Mouse (Mus musculus) CH12.LX (cell line): ENCODE measurements around the gene Rnf5.

Experiments
- CHD2 ChIP-seq: IDR thresholded peaks from 2 replicates; pipeline ENCODE4 v1.6.1; 2011; ENCODE audit warnings: low read length, improper control_type of control experiment
- CTCF ChIP-seq, 2 experiments: IDR thresholded peaks in 1 of 2; conservative IDR thresholded peaks in 1 of 2; 2 replicates each; pipeline ENCODE4 v1.5.1; 2011 to 2012; ENCODE audit warnings: low read depth in 2 of 2, low read length in 2 of 2, improper control_type of control experiment in 1 of 2, inconsistent platforms in 1 of 2, mild to moderate bottlenecking in 1 of 2, moderate library complexity in 1 of 2
- EP300 ChIP-seq: IDR thresholded peaks from 2 replicates; pipeline ENCODE4 v1.6.1; 2011; ENCODE audit warnings: low read length, improper control_type of control experiment
- JUND ChIP-seq: conservative IDR thresholded peaks from 2 replicates; pipeline ENCODE4 v1.6.1; 2011; ENCODE audit warnings: low read depth, low read length, improper control_type of control experiment
- MAFK ChIP-seq: IDR thresholded peaks from 2 replicates; pipeline ENCODE4 v1.6.1; 2011; ENCODE audit warnings: low read length, improper control_type of control experiment; ENCODE audit not compliant: insufficient replicate concordance
- MAX ChIP-seq: IDR thresholded peaks from 2 replicates; pipeline ENCODE4 v1.6.1; 2011; ENCODE audit warnings: low read length, improper control_type of control experiment
- POLR2A ChIP-seq: IDR thresholded peaks from 2 replicates; pipeline ENCODE4 v1.6.1; 2011; ENCODE audit warnings: low read depth, mild to moderate bottlenecking, improper control_type of control experiment, low read length
- POLR2AphosphoS2 ChIP-seq: IDR thresholded peaks from 2 replicates; pipeline ENCODE4 v1.6.1; 2011; ENCODE audit warnings: low read depth, low read length, improper control_type of control experiment
- RAD21 ChIP-seq: IDR thresholded peaks from 2 replicates; pipeline ENCODE4 v1.6.1; 2011; ENCODE audit warnings: low read depth, mild to moderate bottlenecking, low read length, improper control_type of control experiment, moderate library complexity
- SMC3 ChIP-seq: IDR thresholded peaks from 2 replicates; pipeline ENCODE4 v1.6.1; 2011; ENCODE audit warnings: low read depth, low read length, improper control_type of control experiment
- ZC3H11A ChIP-seq: IDR thresholded peaks from 2 replicates; pipeline ENCODE4 v1.6.1; 2012; ENCODE audit warnings: low read depth, mild to moderate bottlenecking, inconsistent platforms, low read length, improper control_type of control experiment
- ZNF384 ChIP-seq: IDR thresholded peaks from 2 replicates; pipeline ENCODE4 v1.6.1; 2012; ENCODE audit warnings: low read depth, low read length, improper control_type of control experiment, inconsistent platforms

GRCm38 (mm10) chr17:34640778-34641601 lies 37.5 kb upstream of the Rnf5 start:
- no peak for TF ChIP-seq CTCF (conservative IDR thresholded peaks at IDR 0.05 in 1 of 2, IDR thresholded peaks at IDR 0.05 in 1 of 2; ENCODE audit: low read depth in 2 of 2, low read length in 2 of 2)
- no peak for TF ChIP-seq EP300
- no peak for TF ChIP-seq POLR2AphosphoS2
- TF ChIP-seq MAX, result no peak
- TF ChIP-seq SMC3, result no peak
- no peak for TF ChIP-seq ZC3H11A
- TF ChIP-seq ZNF384, result no peak
- no peak for TF ChIP-seq MAFK
- TF ChIP-seq POLR2A, result no peak
- TF ChIP-seq JUND, result no peak
- TF ChIP-seq RAD21, result no peak
- no peak for TF ChIP-seq CHD2
